Mouse (Mus musculus) neural tube, embryonic 15.5 days (tissue): ENCODE data around the gene Timm8a2. TPM values are rescaled to one million over a fixed set of nuclear protein-coding genes. Genes with fewer than 3 reads are reported as not detected.

Experiments used
- ATAC-seq: fragments of 200-750 bp; cut with Nextera tagmentation; 2 replicates; pipeline ENCODE4 v1.8.0; 2017; ENCODE audit warnings: mild to moderate bottlenecking, moderate TSS enrichment, moderate library complexity; ENCODE audit not compliant: low FRiP score
- H3K27ac ChIP-seq: fragments of 300-500 bp; sonication (generic); replicated peaks from 2 replicates; pipeline ENCODE4 v1.5.1; 2015; ENCODE audit warnings: mild to moderate bottlenecking, inconsistent platforms
- H3K27me3 ChIP-seq: fragments of 300-500 bp; sonication (generic); replicated peaks from 2 replicates; pipeline ENCODE4 v1.6.1; 2015; ENCODE audit warnings: inconsistent platforms
- H3K36me3 ChIP-seq: fragments of 300-500 bp; sonication (generic); 2 replicates; pipeline ENCODE4 v1.6.1; 2015; ENCODE audit warnings: inconsistent platforms
- H3K4me1 ChIP-seq: fragments of 300-500 bp; sonication (generic); 2 replicates; pipeline ENCODE4 v1.6.1; 2015; ENCODE audit warnings: inconsistent platforms
- H3K4me2 ChIP-seq: fragments of 300-500 bp; sonication (generic); 2 replicates; pipeline ENCODE4 v1.6.1; 2015; ENCODE audit warnings: inconsistent platforms, mild to moderate bottlenecking, moderate library complexity
- H3K4me3 ChIP-seq: fragments of 300-500 bp; sonication (generic); replicated peaks from 2 replicates; pipeline ENCODE4 v1.5.1; 2015; ENCODE audit warnings: mild to moderate bottlenecking, inconsistent platforms
- H3K9ac ChIP-seq: fragments of 300-500 bp; sonication (generic); replicated peaks from 2 replicates; pipeline ENCODE4 v1.6.1; 2015; ENCODE audit warnings: mild to moderate bottlenecking, inconsistent platforms
- H3K9me3 ChIP-seq: fragments of 300-500 bp; sonication (generic); replicated peaks from 2 replicates; pipeline ENCODE4 v1.6.1; 2016; ENCODE audit warnings: inconsistent platforms
- WGBS: fragments of 180-500 bp; shearing (Covaris S2); methylation state at CpG from one replicate; pipeline ENCODE4 v1.1.7; 2015; ENCODE audit warnings: mixed read lengths; 5-methylcytosine and 5-hydroxymethylcytosine counted together
- polyA plus RNA-seq: library from polyadenylated mRNA; unstranded; fragments of >200 nt; fragmentation: Nextera tagmentation; extraction: Ambion mirVana; gene quantifications from 2 replicates; pipeline ENCODE4 v1.2.1, GENCODE M21; 2015

The Timm8a2 gene
- polyA plus RNA-seq, 1 experiment from 2014 or later, result not detected

DNA sequence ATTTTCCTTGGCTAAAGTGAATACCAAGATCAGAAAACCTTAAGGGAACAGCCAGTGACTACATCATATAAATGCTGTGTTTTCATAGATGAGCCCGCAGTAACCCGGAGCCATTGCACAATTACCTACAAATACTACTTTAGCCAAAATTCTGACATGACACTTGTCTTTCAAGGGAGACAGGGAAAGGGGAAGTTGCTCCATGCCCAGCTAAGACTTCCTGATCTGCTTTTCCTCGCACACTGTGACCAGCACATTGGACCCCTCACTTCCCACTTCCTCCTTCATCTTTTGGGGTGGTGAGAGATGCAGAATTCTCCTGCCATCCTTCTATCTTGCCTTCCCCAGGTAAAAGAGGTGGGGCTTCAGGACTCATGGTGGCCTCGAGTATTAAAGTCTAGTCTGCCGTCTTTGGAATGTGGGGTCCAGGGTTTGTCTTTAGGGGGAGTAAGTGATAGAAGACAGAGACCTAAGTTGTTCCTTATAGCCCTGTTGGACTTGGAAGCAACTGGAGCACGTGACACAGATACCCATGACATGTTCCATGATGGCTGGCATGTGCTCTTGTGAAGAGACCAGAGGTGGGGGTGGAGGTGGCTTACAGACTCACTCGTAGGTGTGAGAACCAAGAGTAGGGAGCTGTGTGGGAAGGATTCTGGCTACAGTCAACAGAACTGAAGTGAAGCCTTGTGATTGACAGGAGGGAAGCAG, 39.5 kb upstream of the Timm8a2 start:
- Histone ChIP-seq H3K4me3 (no peak overlapping the region), H3K36me3 (peaks cover 10% of the 10 kb centered on the region), H3K27ac (no peak overlapping the region), H3K9ac (no peak overlapping the region), H3K4me1 (no peaks in the 10 kb centered on the region), H3K9me3 (no peaks in the 10 kb centered on the region), H3K27me3 (no peaks in the 10 kb centered on the region), H3K4me2 (no peak overlapping the region)
- 90% methylated on average over 7 of the region's 7 CpGs for WGBS
- ATAC-seq, result no peak

DNA sequence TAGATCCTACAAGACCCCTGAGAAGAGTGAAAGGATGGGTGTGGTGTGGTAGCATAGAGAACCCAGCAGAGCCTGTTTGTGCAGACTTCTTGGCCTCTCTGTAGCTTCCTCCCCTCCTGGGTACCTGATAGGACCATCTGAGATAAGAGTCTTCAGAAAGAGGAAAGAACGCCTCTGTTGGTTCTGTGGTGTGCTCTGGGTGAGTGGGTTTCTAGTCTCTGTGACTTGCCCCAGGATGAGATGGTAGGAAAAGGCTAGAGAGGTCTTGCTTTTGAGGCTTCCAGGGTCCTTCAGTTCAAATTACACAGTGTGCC, 39.0 kb upstream of the Timm8a2 start:
- Histone ChIP-seq H3K4me1 (no peaks in the 10 kb centered on the region), H3K36me3 (peaks cover 10% of the 10 kb centered on the region), H3K4me2 (no peak overlapping the region), H3K9ac (no peak overlapping the region), H3K4me3 (no peak overlapping the region), H3K27me3 (no peaks in the 10 kb centered on the region), H3K27ac (no peak overlapping the region), H3K9me3 (no peaks in the 10 kb centered on the region)
- no peak for ATAC-seq
- WGBS, result 100% methylated on average over 1 of the region's 1 CpGs

DNA sequence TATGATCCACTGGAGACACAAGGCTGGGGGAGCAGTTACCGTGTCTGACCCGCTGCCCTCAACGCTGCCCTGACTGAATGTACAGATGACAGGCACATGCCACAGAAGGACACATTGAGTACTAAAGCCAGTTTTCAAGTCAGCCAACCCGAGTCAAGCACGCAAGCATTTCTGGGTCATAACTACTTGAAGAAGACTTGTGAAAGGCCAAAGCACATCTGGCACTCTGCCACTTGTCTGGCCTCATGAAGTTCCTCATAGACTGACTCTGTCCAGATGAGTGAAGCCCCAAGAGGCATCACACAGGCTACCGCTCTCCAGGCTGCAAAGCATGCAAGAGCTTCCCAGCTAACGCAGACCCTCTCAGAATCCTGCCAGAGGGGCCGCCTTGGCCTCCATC, 37.7 kb upstream of the Timm8a2 start:
- no peaks in the 10 kb centered on the region for H3K9me3 ChIP-seq
- no peak overlapping the region for H3K9ac ChIP-seq
- H3K4me1 ChIP-seq, result no peaks in the 10 kb centered on the region
- H3K27me3 ChIP-seq, result no peaks in the 10 kb centered on the region
- H3K4me3 ChIP-seq, result no peak overlapping the region
- H3K36me3 ChIP-seq, result peaks cover 10% of the 10 kb centered on the region
- ATAC-seq, result no peak
- WGBS, result 93% methylated on average over 8 of the region's 8 CpGs
- no peak overlapping the region for H3K27ac ChIP-seq
- no peak overlapping the region for H3K4me2 ChIP-seq

DNA sequence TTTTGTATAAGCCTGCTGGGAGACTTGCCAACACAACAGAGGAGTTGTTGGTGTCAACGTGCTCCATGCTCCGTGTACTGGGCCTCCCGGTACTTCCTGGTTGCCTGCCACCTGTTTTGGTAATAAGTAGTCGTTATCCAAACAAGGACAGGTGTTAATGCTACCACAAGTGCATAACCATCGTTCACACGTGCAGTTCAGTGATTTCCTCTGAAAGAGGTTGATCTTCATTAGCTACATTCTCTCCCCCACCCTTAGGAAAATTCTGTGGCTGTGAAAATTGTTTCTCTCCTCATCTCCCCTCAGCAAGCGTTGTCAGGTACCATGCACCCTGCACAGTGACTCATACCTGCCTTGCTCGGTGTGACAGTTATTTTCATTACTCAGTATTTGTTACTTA, 35.0 kb upstream of the Timm8a2 start:
- 89% methylated on average over 8 of the region's 8 CpGs for WGBS
- no peak for ATAC-seq

DNA sequence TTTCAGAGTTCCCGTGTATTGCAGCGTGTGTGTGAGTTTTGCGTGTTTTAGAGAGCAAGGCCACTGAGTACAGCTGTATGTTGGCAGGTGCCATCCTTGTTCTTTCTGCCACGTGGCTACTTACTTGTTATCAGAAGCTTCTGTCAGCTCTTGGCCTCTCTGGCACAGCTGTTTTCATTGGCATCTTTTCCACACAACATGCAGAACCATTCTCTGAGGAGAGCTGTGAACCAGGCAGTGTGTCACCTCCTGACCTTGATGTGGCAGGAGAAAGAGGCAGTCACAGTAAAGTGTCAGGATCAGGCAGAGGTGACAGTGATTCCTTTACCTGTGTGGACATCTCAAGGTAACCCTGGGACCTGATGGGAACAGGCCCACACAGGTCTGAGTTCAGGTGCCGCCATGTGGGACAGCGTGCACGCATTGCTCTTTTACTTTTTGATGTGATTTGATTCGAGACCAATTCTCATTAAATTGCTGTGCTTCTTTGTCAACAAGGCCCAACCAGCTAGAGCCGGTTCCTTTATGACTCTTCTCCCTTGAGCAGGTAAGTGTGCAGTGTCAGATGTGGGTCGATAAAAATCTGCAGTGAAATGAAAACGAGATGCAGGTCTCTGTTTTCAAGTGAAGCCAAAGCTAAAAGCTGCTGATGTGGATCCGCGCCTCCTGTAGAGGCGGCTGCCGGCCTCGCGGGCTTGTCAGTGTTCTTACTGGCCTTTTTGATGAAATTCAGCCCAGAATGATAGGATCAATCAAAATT, 33.9 kb upstream of the Timm8a2 start:
- no peak for ATAC-seq
- no peaks in the 10 kb centered on the region for H3K27me3 ChIP-seq

More for the DNA sequence above, 35.0 kb upstream of the Timm8a2 start:
- Histone ChIP-seq H3K36me3 (peaks cover 5% of the 10 kb centered on the region), H3K4me3 (no peak overlapping the region), H3K4me1 (no peaks in the 10 kb centered on the region), H3K27ac (no peak overlapping the region), H3K27me3 (no peaks in the 10 kb centered on the region), H3K4me2 (no peak overlapping the region), H3K9ac (no peak overlapping the region), H3K9me3 (no peaks in the 10 kb centered on the region)

DNA sequence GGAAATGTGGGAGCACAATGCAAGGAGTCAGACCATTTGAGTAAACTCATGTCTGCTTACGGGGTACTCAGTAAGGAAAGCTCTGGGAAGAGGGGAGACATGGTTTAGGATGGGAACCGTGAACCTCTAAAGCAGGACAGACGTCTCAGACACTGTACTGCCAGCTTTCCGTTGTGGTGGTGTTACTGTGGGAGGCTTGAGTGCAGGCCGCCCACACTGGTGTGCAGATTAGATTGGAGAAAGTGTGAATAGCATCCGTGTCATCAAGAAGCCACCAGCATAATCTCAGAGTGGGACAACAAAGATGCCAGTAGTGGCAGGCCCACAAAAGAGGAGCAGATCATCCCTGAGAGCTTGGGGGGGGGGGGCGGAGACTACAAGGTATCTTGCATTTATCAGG, 32.2 kb upstream of the Timm8a2 start:
- Histone ChIP-seq H3K27me3 (no peaks in the 10 kb centered on the region), H3K4me1 (no peaks in the 10 kb centered on the region), H3K9me3 (no peaks in the 10 kb centered on the region), H3K36me3 (no peaks in the 10 kb centered on the region), H3K4me2 (no peak overlapping the region), H3K9ac (no peak overlapping the region), H3K4me3 (no peak overlapping the region), H3K27ac (no peak overlapping the region)
- no peak for ATAC-seq
- WGBS, result 98% methylated on average over 7 of the region's 7 CpGs

More for the DNA sequence above, 33.9 kb upstream of the Timm8a2 start:
- Histone ChIP-seq H3K27ac (no peak overlapping the region), H3K9ac (no peak overlapping the region), H3K4me3 (no peak overlapping the region), H3K4me2 (no peak overlapping the region), H3K9me3 (no peaks in the 10 kb centered on the region), H3K4me1 (no peaks in the 10 kb centered on the region), H3K36me3 (no peaks in the 10 kb centered on the region; the same call in none of the 2 replicates)
- 89% methylated on average over 17 of the region's 17 CpGs for WGBS

DNA sequence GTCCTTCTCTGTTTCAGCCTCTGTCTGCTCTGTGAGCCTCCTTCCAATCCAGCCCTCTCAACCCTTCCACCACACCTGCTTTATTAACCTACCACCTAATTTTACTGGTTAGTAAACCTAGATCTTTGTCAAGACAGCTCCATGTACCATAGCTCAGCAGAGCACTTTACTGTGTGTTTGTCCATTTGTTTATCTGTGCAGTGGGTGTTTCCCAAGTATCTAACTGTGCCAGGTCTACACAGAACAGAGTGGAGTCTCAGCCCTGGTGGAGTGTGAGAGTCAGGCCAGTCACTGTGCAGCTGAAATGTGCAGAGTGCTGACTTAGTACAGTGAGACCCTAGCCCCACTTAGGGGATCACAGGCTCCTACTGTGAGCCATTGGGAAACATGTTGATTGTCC, 30.7 kb upstream of the Timm8a2 start:
- H3K27ac ChIP-seq, result no peak overlapping the region
- ATAC-seq, result no peak
- no peak overlapping the region for H3K4me3 ChIP-seq
- no peaks in the 10 kb centered on the region for H3K4me1 ChIP-seq
- H3K27me3 ChIP-seq, result no peaks in the 10 kb centered on the region
- H3K36me3 ChIP-seq, result peaks cover under 1% of the 10 kb centered on the region; the same call in 1 of the 2 replicates
- no peak overlapping the region for H3K9ac ChIP-seq
- no peak overlapping the region for H3K4me2 ChIP-seq
- no peaks in the 10 kb centered on the region for H3K9me3 ChIP-seq

DNA sequence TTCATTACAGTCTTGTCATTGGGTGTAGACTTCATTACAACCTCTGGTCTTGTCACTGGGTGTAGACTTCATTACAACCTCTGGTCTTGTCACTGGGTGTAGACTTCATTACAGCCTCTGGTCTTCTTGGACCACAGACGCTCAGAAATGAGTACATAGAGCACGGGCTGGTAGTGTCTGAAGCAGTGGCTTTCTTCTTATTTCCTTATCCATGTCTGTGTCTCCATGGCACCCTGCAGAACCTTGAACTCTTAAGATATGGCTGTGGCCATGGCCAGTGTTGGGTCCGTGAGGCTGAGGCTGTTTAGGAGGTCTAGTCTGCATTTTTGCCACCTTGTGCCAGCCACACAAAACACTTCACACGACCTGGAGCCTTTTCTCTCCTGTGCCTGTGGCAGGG, 26.2 kb upstream of the Timm8a2 start:
- no peaks in the 10 kb centered on the region for H3K9me3 ChIP-seq
- H3K36me3 ChIP-seq, result peaks cover 14% of the 10 kb centered on the region
- H3K27me3 ChIP-seq, result no peaks in the 10 kb centered on the region
- ATAC-seq, result no peak
- no peak overlapping the region for H3K9ac ChIP-seq
- WGBS, result 92% methylated on average over 4 of the region's 4 CpGs
- no peaks in the 10 kb centered on the region for H3K4me1 ChIP-seq
- no peak overlapping the region for H3K27ac ChIP-seq
- no peak overlapping the region for H3K4me2 ChIP-seq
- H3K4me3 ChIP-seq, result no peak overlapping the region

DNA sequence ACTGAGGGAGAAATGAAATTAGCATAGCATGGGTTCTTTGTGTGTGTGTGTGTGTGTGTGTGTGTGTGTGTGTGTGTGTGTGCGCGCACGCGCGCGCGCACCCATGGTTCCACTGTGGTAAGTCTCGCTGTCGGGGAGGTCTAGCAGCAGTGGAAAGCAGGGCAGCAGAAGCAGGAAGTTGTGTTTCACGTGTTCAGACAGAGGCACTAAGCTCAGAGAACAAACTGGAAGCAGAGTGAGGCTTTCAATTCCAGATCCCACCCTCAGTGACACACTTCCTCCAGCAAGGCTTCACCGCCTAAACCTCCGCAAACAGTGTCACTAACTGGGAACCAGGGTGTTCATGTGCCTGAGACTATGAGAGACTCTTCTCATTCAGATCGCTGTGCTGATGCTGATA, 25.0 kb upstream of the Timm8a2 start:
- Histone ChIP-seq H3K27me3 (no peaks in the 10 kb centered on the region), H3K4me2 (no peak overlapping the region), H3K9me3 (no peaks in the 10 kb centered on the region), H3K27ac (no peak overlapping the region), H3K4me1 (no peaks in the 10 kb centered on the region), H3K9ac (no peak overlapping the region), H3K36me3 (peaks cover 17% of the 10 kb centered on the region), H3K4me3 (no peak overlapping the region)
- no peak for ATAC-seq
- 91% methylated on average over 13 of the region's 13 CpGs for WGBS

DNA sequence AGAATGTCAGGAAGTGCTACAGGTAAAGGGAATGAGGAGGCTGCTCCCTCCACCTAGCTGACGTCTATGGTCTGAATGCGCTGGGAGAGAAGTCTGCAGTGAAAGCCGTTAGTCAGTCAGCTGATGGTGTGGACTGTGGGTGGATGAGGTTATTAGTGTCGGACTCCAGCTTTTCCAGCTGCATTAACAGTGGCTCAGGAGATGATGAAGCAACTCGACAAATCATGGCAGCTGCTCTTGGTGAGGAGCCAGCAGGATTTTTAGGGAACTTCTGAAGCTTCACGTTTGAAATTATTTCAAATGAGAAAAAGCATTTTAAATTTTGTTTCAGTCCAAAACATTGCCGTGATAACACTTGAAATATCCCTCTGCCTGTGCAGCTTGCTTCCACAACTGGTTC, 24.2 kb upstream of the Timm8a2 start:
- no peak for ATAC-seq
- H3K36me3 ChIP-seq, result peaks cover 17% of the 10 kb centered on the region
- no peak overlapping the region for H3K4me2 ChIP-seq
- no peak overlapping the region for H3K4me3 ChIP-seq
- H3K9me3 ChIP-seq, result no peaks in the 10 kb centered on the region
- 77% methylated on average over 7 of the region's 7 CpGs for WGBS
- H3K4me1 ChIP-seq, result no peaks in the 10 kb centered on the region
- no peaks in the 10 kb centered on the region for H3K27me3 ChIP-seq
- no peak overlapping the region for H3K9ac ChIP-seq
- no peak overlapping the region for H3K27ac ChIP-seq

DNA sequence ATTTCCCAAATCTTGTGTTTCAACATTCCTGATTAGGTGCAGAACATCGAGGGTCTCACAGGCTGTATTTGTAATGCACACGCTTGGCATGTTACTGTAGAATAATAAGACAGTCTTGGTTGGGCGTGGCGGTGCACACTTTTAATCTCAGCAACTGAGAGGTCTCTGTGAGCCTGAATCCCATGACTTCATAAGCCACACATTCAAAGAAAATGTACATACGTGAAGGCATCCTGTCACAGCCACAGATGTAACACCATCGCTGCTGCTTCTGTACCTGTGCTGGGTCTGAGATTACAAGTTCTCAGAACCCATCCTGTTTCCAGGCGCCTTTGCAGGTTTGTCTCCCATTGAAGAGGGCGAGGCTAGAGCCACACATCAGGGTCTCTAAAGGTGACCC, 22.7 kb upstream of the Timm8a2 start:
- no peaks in the 10 kb centered on the region for H3K9me3 ChIP-seq
- no peak overlapping the region for H3K27ac ChIP-seq
- no peak for ATAC-seq
- peaks cover 17% of the 10 kb centered on the region for H3K36me3 ChIP-seq
- no peak overlapping the region for H3K9ac ChIP-seq
- no peak overlapping the region for H3K4me3 ChIP-seq
- H3K4me2 ChIP-seq, result no peak overlapping the region
- H3K4me1 ChIP-seq, result no peaks in the 10 kb centered on the region
- H3K27me3 ChIP-seq, result no peaks in the 10 kb centered on the region
- WGBS, result 95% methylated on average over 8 of the region's 8 CpGs

DNA sequence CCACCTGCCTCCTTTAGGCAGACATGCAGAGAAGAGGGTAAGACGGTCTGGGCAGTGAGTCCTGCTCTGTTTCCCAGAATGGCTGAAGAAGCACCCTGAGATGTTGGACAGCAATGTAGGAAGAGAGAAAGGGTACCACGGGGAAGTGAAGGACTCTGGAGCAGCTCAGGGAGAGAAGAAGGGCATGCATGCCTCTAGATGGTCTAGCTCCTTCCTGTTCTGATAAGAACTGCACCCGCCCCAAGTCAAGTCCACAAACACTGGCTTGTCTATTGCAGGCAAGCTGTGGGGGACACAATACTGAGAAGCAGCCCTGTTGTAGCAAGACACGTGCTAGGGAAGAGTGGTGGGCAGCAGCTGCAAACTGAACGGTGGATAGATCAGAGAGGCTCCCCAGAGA, 22.3 kb upstream of the Timm8a2 start:
- WGBS, result 80% methylated on average over 5 of the region's 5 CpGs
- Histone ChIP-seq H3K4me2 (no peak overlapping the region), H3K4me3 (no peak overlapping the region), H3K9me3 (no peaks in the 10 kb centered on the region), H3K36me3 (peaks cover 17% of the 10 kb centered on the region), H3K4me1 (no peaks in the 10 kb centered on the region), H3K9ac (no peak overlapping the region), H3K27ac (no peak overlapping the region), H3K27me3 (no peaks in the 10 kb centered on the region)
- no peak for ATAC-seq
